Mouse (Mus musculus) spleen, adult 12 weeks (tissue): ENCODE results near the gene Ift81.

ENCODE experiments used
- DNase-seq: peaks from one replicate; pipeline ENCODE4 v3.0.0; 2022; ENCODE audit warnings: low spot score

Gene Ift81

GRCm38 (mm10) chr5:122547810-122548209, 66.5 kb downstream of the Ift81 start:
- DNase-seq = no peak

DNA sequence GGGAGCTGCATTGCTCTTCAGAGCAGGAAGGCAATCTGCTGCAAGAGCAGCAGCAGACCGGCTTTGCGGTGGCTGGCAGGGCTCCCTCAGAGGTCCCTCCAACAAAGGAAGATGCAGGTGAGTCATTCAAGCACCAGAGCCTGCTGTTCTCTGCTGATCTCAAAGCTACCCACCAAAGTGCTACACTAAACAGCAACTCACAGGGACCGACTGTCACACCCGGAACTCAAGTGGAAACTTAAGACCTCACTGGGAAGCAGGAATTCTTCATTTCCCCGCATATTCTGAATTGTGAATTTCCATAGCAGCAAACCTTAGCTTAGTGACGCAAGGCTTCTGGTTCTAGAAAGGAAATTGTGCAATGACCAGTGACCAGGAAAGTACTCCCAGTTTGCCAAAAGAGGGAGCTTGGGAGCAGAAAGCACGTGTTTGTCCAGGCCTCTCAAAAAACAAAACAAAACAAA, 67.0 kb downstream of the Ift81 start:
- DNase-seq = no peak

GRCm38 (mm10) chr5:122543392-122543791, 70.9 kb downstream of the Ift81 start:
- DNase-seq = no peak

DNA sequence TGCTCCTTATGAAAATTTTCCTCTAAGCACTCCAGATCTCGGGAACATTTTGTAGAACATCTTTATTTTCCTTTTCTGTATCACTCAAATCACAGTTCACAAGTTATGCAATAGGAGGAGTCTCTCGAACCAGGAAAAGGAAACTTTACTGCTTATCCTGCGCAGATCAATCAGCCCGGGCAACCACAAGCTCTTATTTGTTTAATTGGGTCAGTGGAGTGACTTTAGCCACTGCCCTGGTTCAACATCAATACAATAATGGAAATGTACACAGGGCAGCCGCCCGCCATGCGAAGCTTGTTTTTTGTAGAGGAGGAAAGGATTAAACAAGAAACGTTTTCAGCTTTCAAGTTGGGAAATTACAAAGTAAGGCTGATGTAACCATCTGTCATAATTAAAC, 72.4 kb downstream of the Ift81 start:
- no peak for DNase-seq

- DNase-seq = no peak
Measured at GRCm38 (mm10) chr5:122538077-122538476, 76.2 kb downstream of the Ift81 start.

DNA sequence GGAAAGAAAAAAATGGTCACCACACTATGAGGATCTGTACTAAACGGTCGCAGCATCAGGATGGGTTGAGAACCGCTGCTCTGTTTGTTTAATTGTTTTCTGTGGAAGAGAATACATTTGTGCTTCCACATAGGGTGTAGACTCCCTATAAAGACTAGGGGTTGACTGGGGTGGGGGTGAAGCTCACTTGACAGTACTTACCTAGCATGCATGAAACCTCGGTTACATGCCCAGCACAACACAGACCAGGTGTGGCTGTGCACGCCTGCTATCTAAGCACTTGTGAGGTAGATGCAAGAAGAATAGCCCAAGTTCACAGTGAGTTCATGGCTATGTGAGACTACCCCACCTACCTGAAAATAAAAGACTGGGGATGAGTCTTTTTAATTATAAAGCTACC, 76.7 kb downstream of the Ift81 start:
- no peak for DNase-seq

DNA sequence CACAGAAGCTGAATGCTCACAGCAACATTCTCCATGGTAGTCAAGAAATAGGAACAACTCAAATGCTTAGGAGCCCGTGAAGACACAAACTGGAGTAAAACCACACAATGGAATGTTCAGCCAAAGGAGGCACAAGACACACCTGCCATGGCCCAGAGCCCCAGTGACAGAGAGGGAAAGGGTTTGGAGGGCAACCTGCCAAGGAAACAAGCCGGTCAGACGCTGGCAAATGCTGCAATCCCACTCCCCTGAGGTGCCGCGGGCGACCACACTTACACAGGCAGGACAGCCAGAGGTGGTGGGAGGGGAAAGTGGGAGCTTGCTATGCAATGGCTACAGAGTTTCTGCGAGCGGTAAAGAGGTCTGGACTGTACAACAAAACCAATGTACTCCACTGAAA, 80.4 kb downstream of the Ift81 start:
- no peak for DNase-seq

DNA sequence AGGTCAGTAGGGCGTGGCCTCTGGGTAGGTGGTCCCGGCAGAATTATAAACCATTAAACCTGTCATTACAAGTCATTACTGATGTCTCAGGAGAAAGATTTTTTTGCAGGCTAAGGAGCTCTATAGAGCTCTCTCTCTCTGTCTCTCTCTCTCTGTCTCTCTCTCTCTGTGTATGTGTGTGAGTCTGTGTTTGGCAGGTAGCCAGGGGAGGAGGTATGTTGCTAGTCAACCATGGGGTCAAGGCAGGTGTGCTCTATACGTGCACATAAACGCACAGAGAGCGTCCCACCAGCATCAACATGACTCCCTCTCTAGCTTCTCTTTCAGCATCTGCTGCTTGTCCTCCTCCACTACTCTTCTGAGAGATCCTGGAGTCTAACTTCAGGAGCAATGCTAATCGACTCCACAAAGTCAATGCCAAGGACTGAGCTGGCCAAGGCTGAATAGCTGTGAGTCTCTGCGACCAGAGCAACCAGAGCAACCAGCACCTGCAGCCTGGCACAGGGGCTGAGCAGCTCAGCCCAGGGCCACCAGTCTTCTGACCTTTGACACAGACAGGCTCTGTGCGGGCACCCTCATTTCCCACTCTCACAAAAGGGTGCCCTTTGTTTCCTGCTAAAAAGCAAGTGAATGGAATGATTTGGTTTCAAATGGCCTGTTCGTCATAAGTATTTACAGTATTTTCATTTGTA, 84.3 kb downstream of the Ift81 start:
- no peak for DNase-seq

DNA sequence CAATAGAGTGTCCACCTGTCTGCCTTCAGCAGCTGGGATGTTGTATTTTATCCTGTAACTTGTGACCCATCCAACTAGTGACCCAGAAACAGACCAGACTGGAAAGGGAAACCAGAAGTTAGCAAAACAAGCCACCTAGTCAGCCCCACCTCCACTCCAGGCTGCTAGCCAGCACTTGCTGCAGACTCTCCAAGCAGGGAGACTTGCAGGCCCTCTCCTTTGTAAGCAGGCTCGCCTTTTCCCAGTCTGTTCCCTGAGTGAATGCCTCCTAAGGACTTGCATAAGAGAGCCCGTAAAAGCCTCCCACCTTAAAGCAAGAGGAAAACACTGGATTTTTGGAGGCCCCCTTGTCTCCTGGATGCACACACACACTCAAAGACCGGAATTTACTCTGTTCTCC, 85.0 kb downstream of the Ift81 start:
- no peak for DNase-seq

DNA sequence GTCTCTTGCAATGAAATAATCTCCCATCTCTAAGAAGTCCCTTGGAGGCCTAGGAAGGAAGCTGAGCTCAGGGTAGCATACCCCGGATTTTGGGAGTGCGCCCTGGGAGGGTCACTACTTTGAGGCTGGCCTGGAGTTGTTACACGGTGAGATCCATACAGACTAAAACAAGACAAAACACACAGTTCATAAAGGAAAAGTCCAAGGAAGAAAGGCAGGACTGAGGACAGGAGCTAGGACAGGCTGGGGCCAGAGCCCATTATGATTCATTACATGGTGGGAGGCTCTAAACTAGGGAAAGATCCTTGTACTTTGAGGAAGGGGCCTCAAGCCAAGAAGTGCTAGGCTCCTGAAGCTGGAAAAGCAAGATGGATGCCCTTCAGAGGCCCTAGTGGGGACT, 85.7 kb downstream of the Ift81 start:
- DNase-seq = no peak

DNA sequence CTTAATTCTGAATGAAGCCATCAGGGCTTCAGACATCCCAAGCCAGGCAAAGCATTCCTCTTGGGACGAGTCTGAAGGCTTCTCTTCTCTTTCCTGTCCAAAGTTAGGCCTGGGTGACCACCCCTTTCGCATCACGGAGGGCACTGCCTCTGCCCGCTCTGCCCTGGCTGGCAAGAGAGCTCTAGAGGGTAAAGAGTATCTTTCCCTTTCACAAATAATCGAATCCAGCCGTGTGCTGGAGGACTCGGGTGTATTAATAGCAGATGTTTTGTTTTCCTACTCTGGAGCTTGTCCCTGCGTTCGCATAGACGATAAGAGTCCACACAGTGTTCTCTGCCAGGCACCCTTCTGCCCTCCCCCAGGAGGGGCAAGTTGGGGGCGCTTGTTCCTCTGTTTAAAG, 86.6 kb downstream of the Ift81 start:
- no peak for DNase-seq

DNA sequence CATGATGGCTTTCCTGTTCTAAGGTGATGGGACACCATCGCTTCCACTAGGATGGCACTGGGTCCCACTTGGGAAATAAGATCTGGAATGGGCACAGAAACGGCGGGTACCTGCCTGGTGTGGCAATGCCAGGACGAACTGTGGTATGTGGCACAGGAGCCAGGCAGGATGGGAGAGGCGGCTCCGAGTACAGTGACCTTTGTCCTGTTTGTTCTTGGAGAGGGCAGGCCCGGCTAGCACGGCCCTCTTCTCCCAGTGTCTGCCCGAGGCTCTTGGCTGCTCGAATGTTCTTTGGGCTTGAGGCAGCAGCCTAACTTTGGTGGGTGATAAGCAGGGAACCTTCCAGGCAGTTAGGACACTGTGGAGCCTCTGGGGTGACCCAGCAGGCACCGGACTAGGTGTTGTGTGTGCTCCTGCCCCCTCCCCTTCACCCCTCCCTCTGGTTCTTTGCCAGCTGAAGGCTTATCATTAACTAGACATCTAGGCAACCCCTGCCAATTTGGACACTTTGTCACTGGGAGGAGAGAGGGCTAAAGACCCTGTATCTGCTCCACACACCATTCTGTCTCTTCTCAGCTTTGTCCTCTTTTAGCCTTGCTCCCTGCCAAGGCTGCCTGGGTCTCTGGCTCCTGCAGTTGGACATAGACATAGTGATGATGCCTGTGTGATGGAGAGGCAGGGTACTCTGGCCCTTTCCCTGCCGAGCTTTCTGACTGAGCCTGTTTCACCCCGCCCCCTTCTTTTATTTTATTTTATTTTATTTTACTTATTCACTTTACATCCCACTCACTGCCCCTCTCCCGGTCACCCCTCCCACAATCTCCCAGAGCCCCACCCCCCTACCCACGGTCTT, 87.2 kb downstream of the Ift81 start:
- no peak for DNase-seq

GRCm38 (mm10) chr5:122526405-122526804, 87.9 kb downstream of the Ift81 start:
- DNase-seq = no peak

- no peak for DNase-seq
Measured at GRCm38 (mm10) chr5:122525238-122525931, 88.9 kb downstream of the Ift81 start.

GRCm38 (mm10) chr5:122524854-122525237, 89.5 kb downstream of the Ift81 start:
- no peak for DNase-seq

GRCm38 (mm10) chr5:122524244-122524643, 90.1 kb downstream of the Ift81 start:
- no peak for DNase-seq

GRCm38 (mm10) chr5:122521130-122521473, 93.2 kb downstream of the Ift81 start:
- no peak for DNase-seq

- DNase-seq = no peak
Measured at GRCm38 (mm10) chr5:122520254-122521129, 93.8 kb downstream of the Ift81 start.

GRCm38 (mm10) chr5:122519043-122519660, 95.2 kb downstream of the Ift81 start:
- no peak for DNase-seq

DNA sequence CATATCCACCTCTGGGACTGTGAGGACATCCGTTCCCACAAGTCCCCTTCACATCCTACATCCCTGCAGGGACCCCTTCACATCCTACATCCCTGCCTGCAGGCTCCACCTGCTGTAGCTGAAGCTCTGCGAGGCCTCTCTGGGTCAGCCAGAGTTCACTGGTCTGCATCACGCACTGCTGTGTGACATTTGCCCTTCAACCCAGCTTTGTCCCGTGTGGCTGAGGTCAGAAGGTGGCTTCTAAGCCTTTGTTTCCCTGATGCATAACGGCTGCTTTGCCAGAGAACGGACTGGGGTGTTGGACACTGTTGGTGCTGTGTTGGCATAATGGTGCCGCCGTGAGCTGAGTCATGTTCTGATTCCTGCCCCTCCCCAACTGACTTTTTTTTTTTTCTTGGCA, 96.1 kb downstream of the Ift81 start:
- DNase-seq = no peak

- no peak for DNase-seq
Measured at GRCm38 (mm10) chr5:122516901-122517300, 97.4 kb downstream of the Ift81 start.
